Mouse (Mus musculus) left cerebral cortex, postnatal 36 days (tissue): ENCODE data around the gene Naa60. TPM values are rescaled to one million over a fixed set of nuclear protein-coding genes. Genes with fewer than 3 reads are reported as not detected.

Experiments
- microRNA-seq: library from miRNA; unstranded; fragments of <30 nt; microRNA quantifications from one replicate; pipeline ENCODE4 v1.2.0, GENCODE M21; 2022
- total RNA-seq, 2 experiments: library from RNA; stranded (reverse); gene quantifications; 2 replicates each; pipeline ENCODE4 v1.2.3; 2021

The Naa60 gene
- total RNA-seq, 2 experiments from 2014 or later = 124 TPM

Small RNA genes lying within 50 kb of the gene (microRNA-seq; reads per million reads assigned to microRNA genes)
- not detected for gene Gm23493

Other genes with a start within 250 kb of the Naa60 start
- gene Mefv, start 154.3 kb upstream of the Naa60 start, total RNA-seq = not detected
- 10 to 100 TPM; 14.9 to 18.6 TPM for gene Zfp263, start 128.3 kb upstream of the Naa60 start, total RNA-seq
- not detected for gene Olfr15, start 41.5 kb upstream of the Naa60 start, total RNA-seq
- gene Zfp174, start 25.1 kb upstream of the Naa60 start, total RNA-seq = 1 to 10 TPM; 5.2 to 5.3 TPM
- gene Zfp597, start 12.2 kb downstream of the Naa60 start, total RNA-seq = 10 to 100 TPM; 23.1 to 26.8 TPM
- gene Gm20695, start 12.3 kb downstream of the Naa60 start, total RNA-seq = 1 to 10 TPM in 1 of 2 experiments, not detected in 1; 1.2 TPM
- gene 1700037C18Rik, start 36.3 kb downstream of the Naa60 start, total RNA-seq = 10 to 100 TPM; 10.1 to 11.1 TPM
- 10 to 100 TPM; 26.0 to 33.4 TPM for gene Cluap1, start 36.4 kb downstream of the Naa60 start, total RNA-seq
- 1 to 10 TPM; 1.1 to 3.5 TPM for gene Nlrc3, start 104.3 kb downstream of the Naa60 start, total RNA-seq
- gene Slx4, start 131.4 kb downstream of the Naa60 start, total RNA-seq = 10 to 100 TPM; 44.9 to 50.6 TPM
- gene Dnase1, start 164.6 kb downstream of the Naa60 start, total RNA-seq = not detected
- 10 to 100 TPM; 72.1 to 73.1 TPM for gene Trap1, start 205.5 kb downstream of the Naa60 start, total RNA-seq